Mouse (Mus musculus) CH12.LX (cell line): Measurements from ENCODE around the gene Ankfn1.

Experiments used
- CHD2 ChIP-seq: IDR thresholded peaks from 2 replicates; pipeline ENCODE4 v1.6.1; 2011; ENCODE audit warnings: low read length, improper control_type of control experiment
- CTCF ChIP-seq, 2 experiments: IDR thresholded peaks in 1 of 2; conservative IDR thresholded peaks in 1 of 2; 2 replicates each; pipeline ENCODE4 v1.5.1; 2011 to 2012; ENCODE audit warnings: low read depth in 2 of 2, low read length in 2 of 2, improper control_type of control experiment in 1 of 2, inconsistent platforms in 1 of 2, mild to moderate bottlenecking in 1 of 2, moderate library complexity in 1 of 2
- E2F4 ChIP-seq: IDR thresholded peaks from 2 replicates; pipeline ENCODE4 v1.6.1; 2011; ENCODE audit warnings: low read depth, low read length, improper control_type of control experiment; ENCODE audit not compliant: insufficient replicate concordance
- MAX ChIP-seq: IDR thresholded peaks from 2 replicates; pipeline ENCODE4 v1.6.1; 2011; ENCODE audit warnings: low read length, improper control_type of control experiment
- POLR2A ChIP-seq: IDR thresholded peaks from 2 replicates; pipeline ENCODE4 v1.6.1; 2011; ENCODE audit warnings: low read depth, mild to moderate bottlenecking, improper control_type of control experiment, low read length
- POLR2AphosphoS2 ChIP-seq: IDR thresholded peaks from 2 replicates; pipeline ENCODE4 v1.6.1; 2011; ENCODE audit warnings: low read depth, low read length, improper control_type of control experiment
- TCF12 ChIP-seq: IDR thresholded peaks from 2 replicates; pipeline ENCODE4 v1.6.1; 2014; ENCODE audit warnings: low read depth, mild to moderate bottlenecking, inconsistent platforms, low read length, improper control_type of control experiment
- ZC3H11A ChIP-seq: IDR thresholded peaks from 2 replicates; pipeline ENCODE4 v1.6.1; 2012; ENCODE audit warnings: low read depth, mild to moderate bottlenecking, inconsistent platforms, low read length, improper control_type of control experiment
- ZKSCAN1 ChIP-seq: IDR thresholded peaks from 2 replicates; pipeline ENCODE4 v1.6.1; 2012; ENCODE audit warnings: low read depth, inconsistent platforms, low read length, improper control_type of control experiment, borderline replicate concordance

DNA sequence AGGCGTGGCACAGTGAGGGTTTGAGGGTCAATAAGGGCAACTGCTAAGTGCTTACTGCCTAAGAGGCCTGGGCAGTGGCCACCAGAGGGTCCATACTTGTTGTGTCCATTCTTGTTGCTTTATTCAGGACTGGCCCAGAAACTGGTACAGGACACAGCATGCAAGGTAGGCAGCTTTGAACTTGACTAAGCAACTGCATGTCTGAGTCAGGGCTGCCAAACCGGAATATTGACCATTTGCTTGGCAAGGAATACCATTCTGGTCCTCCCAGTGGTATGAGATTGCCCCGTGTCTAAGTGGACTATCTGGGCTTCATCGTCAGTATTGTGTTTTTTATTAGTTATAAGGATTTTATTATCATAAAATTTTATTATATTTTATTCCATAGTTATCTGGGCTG, 312.1 kb downstream of the Ankfn1 start:
- no peak for TF ChIP-seq CTCF (conservative IDR thresholded peaks at IDR 0.05 in 1 of 2, IDR thresholded peaks at IDR 0.05 in 1 of 2; ENCODE audit: low read depth in 2 of 2, low read length in 2 of 2)
- TF ChIP-seq POLR2A = no peak
- TF ChIP-seq TCF12 = no peak
- TF ChIP-seq E2F4 = no peak
- no peak for TF ChIP-seq ZKSCAN1
- TF ChIP-seq POLR2AphosphoS2 = no peak
- TF ChIP-seq CHD2 = no peak
- no peak for TF ChIP-seq MAX
- TF ChIP-seq ZC3H11A = no peak
